Mouse (Mus musculus) cerebellum, adult 2 months (tissue): ENCODE measurements around the gene Olfr68. TPM values are rescaled to one million over a fixed set of nuclear protein-coding genes. Genes with fewer than 3 reads are reported as not detected.
"Not testable (repeated sequence)": the region's sequence is repeated elsewhere in the genome, so short reads cannot be mapped to it uniquely, and the experiment has no call there.

Experiments used
- DNase-seq, 2 experiments: peaks; one replicate each; pipeline ENCODE4 v3.0.0; 2021
- H3K27ac ChIP-seq: fragments of 200-500 bp; 2 replicates; pipeline ENCODE4 v1.5.1; 2012; ENCODE audit warnings: low read length, control low read depth, inconsistent platforms; ENCODE audit not compliant: insufficient read depth
- H3K27me3 ChIP-seq: fragments of 200-500 bp; 2 replicates; pipeline ENCODE4 v1.6.1; 2012; ENCODE audit warnings: inconsistent platforms, mild to moderate bottlenecking, low read length, moderate library complexity; ENCODE audit not compliant: control insufficient read depth, insufficient read depth
- H3K4me1 ChIP-seq: fragments of 200-500 bp; 2 replicates; pipeline ENCODE4 v1.6.1; 2011; ENCODE audit warnings: low read length; ENCODE audit not compliant: control insufficient read depth, insufficient read depth
- H3K4me3 ChIP-seq: fragments of 200-500 bp; replicated peaks from 2 replicates; pipeline ENCODE3; 2011; ENCODE audit warnings: mild to moderate bottlenecking, low read depth, low read length, control low read depth; ENCODE audit not compliant: insufficient read depth
- CTCF ChIP-seq: fragments of 200-500 bp; IDR thresholded peaks from 2 replicates; pipeline ENCODE4 v1.5.1; 2011; ENCODE audit warnings: low read depth, mild to moderate bottlenecking, control low read depth, low read length, moderate library complexity, borderline replicate concordance; ENCODE audit not compliant: insufficient read depth
- POLR2A ChIP-seq: fragments of 200-500 bp; IDR thresholded peaks from 2 replicates; pipeline ENCODE4 v1.6.1; 2011; ENCODE audit warnings: low read length, control low read depth, borderline replicate concordance; ENCODE audit not compliant: insufficient read depth
- WGBS: fragments of 180-500 bp; shearing (Covaris S2); methylation state at CpG from one replicate; pipeline ENCODE4 v1.1.7; 2018; 5-methylcytosine and 5-hydroxymethylcytosine counted together
- polyA plus RNA-seq: library from polyadenylated mRNA; depleted of rRNA; stranded (reverse); fragments of >200 nt; gene quantifications from 2 replicates; pipeline ENCODE4 v1.2.3, GENCODE M21; 2012

Olfr68 gene
- polyA plus RNA-seq, 1 experiment: not detected

- 33% methylated on average over 4 of the region's 4 CpGs for WGBS
- Histone ChIP-seq H3K4me3 (no peak overlapping the region), H3K27me3 (no peaks in the 10 kb centered on the region), H3K27ac (no peak overlapping the region), H3K4me1 (no peaks in the 10 kb centered on the region)
- no peak for TF ChIP-seq POLR2A
- TF ChIP-seq CTCF: no peak
- no peak for DNase-seq
Measured at GRCm38 (mm10) chr7:103792669-103793388, 13.3 kb upstream of the Olfr68 start.

GRCm38 (mm10) chr7:103791721-103792120 is 12.2 kb upstream of the Olfr68 start, which contains the start of gene Olfr67:
Gene Olfr67, minus strand, starts transcription at chr7:103791821.
- TF ChIP-seq POLR2A: no peak
- TF ChIP-seq CTCF: no peak
- H3K4me1 ChIP-seq: no peaks in the 10 kb centered on the region
- H3K27ac ChIP-seq: no peak within 1 kb of the TSS
- H3K4me3 ChIP-seq: no peak within 1 kb of the TSS
- DNase-seq: no peak
- 73% methylated on average over 3 of the region's 3 CpGs for WGBS
- H3K27me3 ChIP-seq: no peaks in the 10 kb centered on the region

- not testable (repeated sequence) for DNase-seq, H3K27ac ChIP-seq, H3K27me3 ChIP-seq, H3K4me1 ChIP-seq, H3K4me3 ChIP-seq
- WGBS: 77% methylated on average over 4 of the region's 4 CpGs
Measured at GRCm38 (mm10) chr7:103777652-103778051, 1.8 kb downstream of the Olfr68 start.

GRCm38 (mm10) chr7:103771494-103771893 is 8.0 kb downstream of the Olfr68 start, which contains the start of gene Olfr69:
Gene Olfr69, minus strand, starts transcription at chr7:103771594.
- 66% methylated on average over 2 of the region's 2 CpGs for WGBS
- Histone ChIP-seq H3K4me3 (no peak within 1 kb of the TSS), H3K4me1 (no peaks in the 10 kb centered on the region), H3K27ac (no peak within 1 kb of the TSS), H3K27me3 (no peaks in the 10 kb centered on the region)
- no peak for TF ChIP-seq POLR2A
- TF ChIP-seq CTCF: no peak
- DNase-seq: no peak

GRCm38 (mm10) chr7:103767687-103768086 is 11.8 kb downstream of the Olfr68 start:
- DNase-seq, H3K4me3 ChIP-seq, H3K27me3 ChIP-seq, H3K4me1 ChIP-seq, H3K27ac ChIP-seq: not testable (repeated sequence)
- 86% methylated on average over 6 of the region's 6 CpGs for WGBS

GRCm38 (mm10) chr7:103762212-103762611 is 17.3 kb downstream of the Olfr68 start:
- H3K27me3 ChIP-seq, H3K4me3 ChIP-seq, H3K27ac ChIP-seq, H3K4me1 ChIP-seq, DNase-seq: not testable (repeated sequence)
- WGBS: 84% methylated on average over 6 of the region's 6 CpGs

- Histone ChIP-seq H3K27ac (no peak within 1 kb of the TSS), H3K27me3 (no peaks in the 10 kb centered on the region), H3K4me1 (no peaks in the 10 kb centered on the region), H3K4me3 (no peak within 1 kb of the TSS)
- 37% methylated on average over 2 of the region's 2 CpGs for WGBS
- TF ChIP-seq POLR2A (no peak), CTCF (no peak)
- no peak for DNase-seq
Measured at GRCm38 (mm10) chr7:103757233-103757632, 22.3 kb downstream of the Olfr68 start, which contains the start of gene Olfr630. Gene Olfr630, minus strand, starts transcription at chr7:103757333.

GRCm38 (mm10) chr7:103744843-103745242 is 34.7 kb downstream of the Olfr68 start, which contains the start of gene Olfr629:
Gene Olfr629, minus strand, starts transcription at chr7:103744943.
- no peaks in the 10 kb centered on the region for H3K4me1 ChIP-seq
- no peak within 1 kb of the TSS for H3K27ac ChIP-seq
- 67% methylated on average over 2 of the region's 2 CpGs for WGBS
- H3K27me3 ChIP-seq: no peaks in the 10 kb centered on the region
- no peak within 1 kb of the TSS for H3K4me3 ChIP-seq
- DNase-seq: no peak
- TF ChIP-seq POLR2A (no peak), CTCF (no peak)
